Mouse (Mus musculus): ENCODE measurements around the gene Ncoa7. TPM values are rescaled to one million over a fixed set of nuclear protein-coding genes. Genes with fewer than 3 reads are reported as not detected.

The Ncoa7 gene
- polyA plus RNA-seq, 1 experiment from 2014 or later: 12.2 TPM

GRCm38 (mm10) chr10:30756064-30756463 lies 47.1 kb downstream of the Ncoa7 start:
- DNase-seq (ENCODE audit: low spot score): no peak
- no peak for ATAC-seq (ENCODE audit: low FRiP score, low TSS enrichment)
- Histone ChIP-seq H3K27ac (replicated peaks) (no peak overlapping the region), H3K36me3 (ENCODE audit: control insufficient read depth, insufficient read depth, low read length) (no peaks in the 10 kb centered on the region), H3K4me2 (replicated peaks; ENCODE audit: low read depth) (no peak overlapping the region), H3K9me3 (ENCODE audit: control insufficient read depth, low read length) (no peaks in the 10 kb centered on the region), H3K27me3 (ENCODE audit: control insufficient read depth, insufficient read depth, low read length) (no peaks in the 10 kb centered on the region), H3K4me3 (ENCODE audit: low read depth, low read length) (no peak overlapping the region), H3K9ac (ENCODE audit: low read length) (no peak overlapping the region), H3K4me1 (replicated peaks; ENCODE audit: control insufficient read depth, insufficient read depth) (0 out of 2 replicates have a peak, but pooled peaks cover 5% of the 10 kb centered on the region)
- TF ChIP-seq CTCF (IDR thresholded peaks at IDR 0.05; ENCODE audit: low read depth): no peak
- TF ChIP-seq EP300 (optimal IDR thresholded peaks at IDR 0.05): no peak

GRCm38 (mm10) chr10:30754825-30755457 lies 48.2 kb downstream of the Ncoa7 start:
- ATAC-seq (ENCODE audit: low FRiP score, low TSS enrichment): no peak
- 34% methylated on average over 4 of the region's 4 CpGs for WGBS
- Histone ChIP-seq H3K4me1 (replicated peaks; ENCODE audit: control insufficient read depth, insufficient read depth) (0 out of 2 replicates have a peak, but pooled peaks cover 2% of the 10 kb centered on the region), H3K9me3 (ENCODE audit: control insufficient read depth, low read length) (no peaks in the 10 kb centered on the region), H3K36me3 (ENCODE audit: control insufficient read depth, insufficient read depth, low read length) (no peaks in the 10 kb centered on the region), H3K4me2 (replicated peaks; ENCODE audit: low read depth) (no peak overlapping the region), H3K4me3 (ENCODE audit: low read depth, low read length) (no peak overlapping the region), H3K27me3 (ENCODE audit: control insufficient read depth, insufficient read depth, low read length) (no peaks in the 10 kb centered on the region), H3K27ac (replicated peaks) (no peak overlapping the region), H3K9ac (ENCODE audit: low read length) (no peak overlapping the region)
- no peak for DNase-seq (ENCODE audit: low spot score)
- TF ChIP-seq CTCF (IDR thresholded peaks at IDR 0.05; ENCODE audit: low read depth) (no peak), EP300 (optimal IDR thresholded peaks at IDR 0.05) (no peak)

- 68% methylated on average over 3 of the region's 3 CpGs for WGBS
- H3K27ac ChIP-seq (replicated peaks): no peak overlapping the region
- no peaks in the 10 kb centered on the region for H3K36me3 ChIP-seq (ENCODE audit: control insufficient read depth, insufficient read depth, low read length)
- no peak for ATAC-seq (ENCODE audit: low FRiP score, low TSS enrichment)
- no peaks in the 10 kb centered on the region for H3K27me3 ChIP-seq (ENCODE audit: control insufficient read depth, insufficient read depth, low read length)
- no peaks in the 10 kb centered on the region for H3K4me1 ChIP-seq (replicated peaks; ENCODE audit: control insufficient read depth, insufficient read depth)
- no peaks in the 10 kb centered on the region for H3K9me3 ChIP-seq (ENCODE audit: control insufficient read depth, low read length)
- H3K4me3 ChIP-seq (ENCODE audit: low read depth, low read length): no peak overlapping the region
- no peak overlapping the region for H3K9ac ChIP-seq (ENCODE audit: low read length)
- DNase-seq (ENCODE audit: low spot score): no peak
- H3K4me2 ChIP-seq (replicated peaks; ENCODE audit: low read depth): no peak overlapping the region
- TF ChIP-seq CTCF (IDR thresholded peaks at IDR 0.05; ENCODE audit: low read depth): no peak
- TF ChIP-seq EP300 (optimal IDR thresholded peaks at IDR 0.05): no peak
These were observed 49.0 kb downstream of the Ncoa7 start for GRCm38 (mm10) chr10:30754082-30754481.

DNA sequence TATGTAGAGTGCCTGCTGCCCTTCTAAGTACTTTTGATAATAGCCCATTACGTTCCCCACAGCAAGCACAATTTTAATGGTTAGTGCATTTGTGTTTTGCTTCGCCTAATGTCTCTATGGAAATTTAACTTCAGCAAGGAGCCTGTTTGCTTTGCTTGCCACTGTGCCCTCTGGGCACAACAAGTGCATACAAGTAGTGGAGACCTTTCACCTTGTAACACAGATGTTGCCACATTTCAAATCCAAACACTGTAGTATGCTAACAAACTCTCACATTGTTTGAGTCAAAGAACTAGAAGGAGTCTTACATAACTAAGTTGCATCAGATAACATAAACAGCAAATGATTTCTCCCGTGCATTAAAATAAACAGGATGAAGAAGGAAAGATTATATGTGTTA lies 50.6 kb downstream of the Ncoa7 start:
- Histone ChIP-seq H3K9ac (ENCODE audit: low read length) (no peak overlapping the region), H3K27me3 (ENCODE audit: control insufficient read depth, insufficient read depth, low read length) (no peaks in the 10 kb centered on the region), H3K9me3 (ENCODE audit: control insufficient read depth, low read length) (no peaks in the 10 kb centered on the region), H3K36me3 (ENCODE audit: control insufficient read depth, insufficient read depth, low read length) (no peaks in the 10 kb centered on the region), H3K4me2 (replicated peaks; ENCODE audit: low read depth) (no peak overlapping the region), H3K4me3 (ENCODE audit: low read depth, low read length) (no peak overlapping the region), H3K4me1 (replicated peaks; ENCODE audit: control insufficient read depth, insufficient read depth) (no peaks in the 10 kb centered on the region), H3K27ac (replicated peaks) (no peak overlapping the region)
- 0 out of 2 replicates have a peak, but pooled peaks have one; percentile 42 for ATAC-seq (ENCODE audit: low FRiP score, low TSS enrichment)
- WGBS: 50% methylated on average over 3 of the region's 3 CpGs
- TF ChIP-seq EP300 (optimal IDR thresholded peaks at IDR 0.05): no peak
- no peak for TF ChIP-seq CTCF (IDR thresholded peaks at IDR 0.05; ENCODE audit: low read depth)
- no peak for DNase-seq (ENCODE audit: low spot score)

- no peaks in the 10 kb centered on the region for H3K36me3 ChIP-seq (ENCODE audit: control insufficient read depth, insufficient read depth, low read length)
- no peaks in the 10 kb centered on the region for H3K27me3 ChIP-seq (ENCODE audit: control insufficient read depth, insufficient read depth, low read length)
- no peaks in the 10 kb centered on the region for H3K9me3 ChIP-seq (ENCODE audit: control insufficient read depth, low read length)
- DNase-seq (ENCODE audit: low spot score): no peak
- ATAC-seq (ENCODE audit: low FRiP score, low TSS enrichment): no peak
- 90% methylated on average over 4 of the region's 4 CpGs for WGBS
- no peak overlapping the region for H3K27ac ChIP-seq (replicated peaks)
- no peaks in the 10 kb centered on the region for H3K4me1 ChIP-seq (replicated peaks; ENCODE audit: control insufficient read depth, insufficient read depth)
- no peak overlapping the region for H3K9ac ChIP-seq (ENCODE audit: low read length)
- no peak for TF ChIP-seq CTCF (IDR thresholded peaks at IDR 0.05; ENCODE audit: low read depth)
- no peak for TF ChIP-seq EP300 (optimal IDR thresholded peaks at IDR 0.05)
- no peak overlapping the region for H3K4me2 ChIP-seq (replicated peaks; ENCODE audit: low read depth)
- no peak overlapping the region for H3K4me3 ChIP-seq (ENCODE audit: low read depth, low read length)
These were observed 51.5 kb downstream of the Ncoa7 start for GRCm38 (mm10) chr10:30751586-30751985.

DNA sequence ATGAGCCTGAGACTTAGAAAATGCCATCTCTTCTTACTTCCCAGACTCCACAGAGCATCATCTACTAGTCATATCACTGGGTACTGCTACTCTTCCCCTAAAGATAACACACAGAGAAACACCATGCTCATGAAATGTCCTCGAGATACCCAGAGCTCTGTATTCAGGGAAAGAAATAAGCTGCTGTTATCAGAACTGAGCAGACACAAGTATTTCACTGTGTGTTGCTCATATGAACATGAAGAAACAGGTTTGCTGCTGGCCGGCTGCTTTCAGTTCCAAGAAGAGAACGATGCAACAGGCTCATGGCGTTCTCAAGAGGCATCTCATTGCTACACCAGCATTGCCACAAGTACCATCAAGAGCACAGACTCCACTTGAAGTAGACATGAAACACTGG lies 53.3 kb downstream of the Ncoa7 start:
- Histone ChIP-seq H3K4me2 (replicated peaks; ENCODE audit: low read depth) (no peak overlapping the region), H3K4me1 (replicated peaks; ENCODE audit: control insufficient read depth, insufficient read depth) (no peaks in the 10 kb centered on the region), H3K36me3 (ENCODE audit: control insufficient read depth, insufficient read depth, low read length) (no peaks in the 10 kb centered on the region), H3K4me3 (ENCODE audit: low read depth, low read length) (no peak overlapping the region), H3K9ac (ENCODE audit: low read length) (no peak overlapping the region), H3K27ac (replicated peaks) (no peak overlapping the region), H3K9me3 (ENCODE audit: control insufficient read depth, low read length) (no peaks in the 10 kb centered on the region), H3K27me3 (ENCODE audit: control insufficient read depth, insufficient read depth, low read length) (no peaks in the 10 kb centered on the region)
- WGBS: 87% methylated on average over 4 of the region's 4 CpGs
- TF ChIP-seq CTCF (IDR thresholded peaks at IDR 0.05; ENCODE audit: low read depth) (no peak), EP300 (optimal IDR thresholded peaks at IDR 0.05) (no peak)
- ATAC-seq (ENCODE audit: low FRiP score, low TSS enrichment) (no peak), DNase-seq (ENCODE audit: low spot score) (no peak)
